Mouse (Mus musculus): Measurements from ENCODE around the gene Gm9821.
A peak's percentile ranks its signal among the peaks of the same experiment; 100 is the strongest.

The Gm9821 gene

GRCm38 (mm10) chr2:91964610-91965204, 19.2 kb downstream of the Gm9821 start:
- H3K27me3 ChIP-seq (ENCODE audit: control insufficient read depth, insufficient read depth, low read length, poor library complexity, severe bottlenecking), result no peaks in the 10 kb centered on the region
- peaks cover 2% of the 10 kb centered on the region; the same call in 1 of the 2 replicates for H3K36me3 ChIP-seq (ENCODE audit: control insufficient read depth, insufficient read depth, low read length, poor library complexity, severe bottlenecking)
- no peak for DNase-seq (ENCODE audit: low read depth, low spot score)

- H3K27me3 ChIP-seq (ENCODE audit: control insufficient read depth, insufficient read depth, low read length, poor library complexity, severe bottlenecking), result no peaks in the 10 kb centered on the region
- peak; percentile 72 for DNase-seq (ENCODE audit: low read depth, low spot score)
- no peaks in the 10 kb centered on the region for H3K36me3 ChIP-seq (ENCODE audit: control insufficient read depth, insufficient read depth, low read length, poor library complexity, severe bottlenecking)
Measured at GRCm38 (mm10) chr2:91965417-91965816, 19.9 kb downstream of the Gm9821 start.

- Histone ChIP-seq H3K36me3 (ENCODE audit: control insufficient read depth, insufficient read depth, low read length, poor library complexity, severe bottlenecking) (no peaks in the 10 kb centered on the region), H3K27me3 (ENCODE audit: control insufficient read depth, insufficient read depth, low read length, poor library complexity, severe bottlenecking) (no peaks in the 10 kb centered on the region)
- DNase-seq (ENCODE audit: low read depth, low spot score), result no peak
Measured at GRCm38 (mm10) chr2:91966367-91966766, 20.9 kb downstream of the Gm9821 start.

GRCm38 (mm10) chr2:91967962-91968361, 22.5 kb downstream of the Gm9821 start:
- H3K27me3 ChIP-seq (ENCODE audit: control insufficient read depth, insufficient read depth, low read length, poor library complexity, severe bottlenecking), result no peaks in the 10 kb centered on the region
- no peaks in the 10 kb centered on the region for H3K36me3 ChIP-seq (ENCODE audit: control insufficient read depth, insufficient read depth, low read length, poor library complexity, severe bottlenecking)
- no peak for DNase-seq (ENCODE audit: low read depth, low spot score)

GRCm38 (mm10) chr2:91971231-91972097, 26.0 kb downstream of the Gm9821 start:
- no peaks in the 10 kb centered on the region for H3K27me3 ChIP-seq (ENCODE audit: control insufficient read depth, insufficient read depth, low read length, poor library complexity, severe bottlenecking)
- no peak for DNase-seq (ENCODE audit: low read depth, low spot score)

GRCm38 (mm10) chr2:91972121-91972566, 26.6 kb downstream of the Gm9821 start:
- Histone ChIP-seq H3K27me3 (ENCODE audit: control insufficient read depth, insufficient read depth, low read length, poor library complexity, severe bottlenecking) (no peaks in the 10 kb centered on the region), H3K36me3 (ENCODE audit: control insufficient read depth, insufficient read depth, low read length, poor library complexity, severe bottlenecking) (no peaks in the 10 kb centered on the region)
- peak; percentile 76 for DNase-seq (ENCODE audit: low read depth, low spot score)

More at GRCm38 (mm10) chr2:91971231-91972097, 26.0 kb downstream of the Gm9821 start:
- no peaks in the 10 kb centered on the region for H3K36me3 ChIP-seq (ENCODE audit: control insufficient read depth, insufficient read depth, low read length, poor library complexity, severe bottlenecking)

GRCm38 (mm10) chr2:91973416-91974135, 28.1 kb downstream of the Gm9821 start:
- DNase-seq (ENCODE audit: low read depth, low spot score), result no peak
- Histone ChIP-seq H3K36me3 (ENCODE audit: control insufficient read depth, insufficient read depth, low read length, poor library complexity, severe bottlenecking) (no peaks in the 10 kb centered on the region), H3K27me3 (ENCODE audit: control insufficient read depth, insufficient read depth, low read length, poor library complexity, severe bottlenecking) (no peaks in the 10 kb centered on the region)

- Histone ChIP-seq H3K27me3 (ENCODE audit: control insufficient read depth, insufficient read depth, low read length, poor library complexity, severe bottlenecking) (no peaks in the 10 kb centered on the region), H3K36me3 (ENCODE audit: control insufficient read depth, insufficient read depth, low read length, poor library complexity, severe bottlenecking) (no peaks in the 10 kb centered on the region)
- peak; percentile 32 for DNase-seq (ENCODE audit: low read depth, low spot score)
Measured at GRCm38 (mm10) chr2:91975581-91976541, 30.4 kb downstream of the Gm9821 start, which contains the start of gene Dgkz. Gene Dgkz (minus strand): TSS chr2:91975864.

- H3K27me3 ChIP-seq (ENCODE audit: control insufficient read depth, insufficient read depth, low read length, poor library complexity, severe bottlenecking), result no peaks in the 10 kb centered on the region
- H3K36me3 ChIP-seq (ENCODE audit: control insufficient read depth, insufficient read depth, low read length, poor library complexity, severe bottlenecking), result no peaks in the 10 kb centered on the region
- no peak for DNase-seq (ENCODE audit: low read depth, low spot score)
Measured at GRCm38 (mm10) chr2:91977960-91978359, 32.5 kb downstream of the Gm9821 start.

- H3K36me3 ChIP-seq (ENCODE audit: control insufficient read depth, insufficient read depth, low read length, poor library complexity, severe bottlenecking), result no peaks in the 10 kb centered on the region
- no peak for DNase-seq (ENCODE audit: low read depth, low spot score)
- H3K27me3 ChIP-seq (ENCODE audit: control insufficient read depth, insufficient read depth, low read length, poor library complexity, severe bottlenecking), result no peaks in the 10 kb centered on the region
Measured at GRCm38 (mm10) chr2:91978547-91978946, 33.0 kb downstream of the Gm9821 start.

GRCm38 (mm10) chr2:91980245-91980644, 34.7 kb downstream of the Gm9821 start:
- Histone ChIP-seq H3K36me3 (ENCODE audit: control insufficient read depth, insufficient read depth, low read length, poor library complexity, severe bottlenecking) (no peaks in the 10 kb centered on the region), H3K27me3 (ENCODE audit: control insufficient read depth, insufficient read depth, low read length, poor library complexity, severe bottlenecking) (no peaks in the 10 kb centered on the region)
- no peak for DNase-seq (ENCODE audit: low read depth, low spot score)

GRCm38 (mm10) chr2:91980830-91981229, 35.3 kb downstream of the Gm9821 start:
- no peak for DNase-seq (ENCODE audit: low read depth, low spot score)
- Histone ChIP-seq H3K27me3 (ENCODE audit: control insufficient read depth, insufficient read depth, low read length, poor library complexity, severe bottlenecking) (no peaks in the 10 kb centered on the region), H3K36me3 (ENCODE audit: control insufficient read depth, insufficient read depth, low read length, poor library complexity, severe bottlenecking) (no peaks in the 10 kb centered on the region)

- Histone ChIP-seq H3K27me3 (ENCODE audit: control insufficient read depth, insufficient read depth, low read length, poor library complexity, severe bottlenecking) (no peaks in the 10 kb centered on the region), H3K36me3 (ENCODE audit: control insufficient read depth, insufficient read depth, low read length, poor library complexity, severe bottlenecking) (no peaks in the 10 kb centered on the region)
- DNase-seq (ENCODE audit: low read depth, low spot score), result peak; percentile 84
Measured at GRCm38 (mm10) chr2:91984439-91984838, 38.9 kb downstream of the Gm9821 start.

Data from splenic B cell, adult 2 months (primary cell).